In genomic region chr6:8792385-8792784, GRCm38 (mm10) we compare ENCODE assay signal across 12 mouse cellular contexts. TPM values are rescaled to one million over a fixed set of nuclear protein-coding genes. Genes with fewer than 3 reads are reported as not detected.
"Had no signal": no experiment of that assay in that cellular context is flagged by ENCODE, and none has a peak within 500 bp of the region (broad histone marks: within the 10 kb centered on the region; RNA-seq: fewer than 3 reads in every experiment).

No protein-coding gene starts in this region.

- ATAC-seq: midbrain, embryonic 13.5 days; midbrain, embryonic 15.5 days had no signal

- DNase-seq: lung, adult 18-20 months; lung, embryonic 14.5 days; lung, postnatal 10 days; lung, postnatal 36 days; right cerebral cortex, postnatal 14 days; spleen, adult 18-20 months; thymus, adult 18-20 months; thymus, postnatal 14 days; thymus, postnatal 36 days had no signal

RNA-seq across cellular contexts. Expression of gene Ica1, which starts 14.1 kb away (rescaled TPM):
- total RNA-seq: neutrophil, adult 5-6 weeks had no signal
